Mouse (Mus musculus) spleen, adult 2 months (tissue): ENCODE data around the gene Tmem234. TPM values are rescaled to one million over a fixed set of nuclear protein-coding genes. Genes with fewer than 3 reads are reported as not detected.

Experiments
- DNase-seq, 2 experiments: peaks; one replicate each; pipeline versions ENCODE4 v3.0.0 to v3.0.0-alpha.2; 2012 to 2021; ENCODE audit warnings: low spot score in 2 of 2, low read depth in 1 of 2
- H3K27ac ChIP-seq: fragments of 200-500 bp; 2 replicates; pipeline ENCODE4 v1.5.1; 2012; ENCODE audit warnings: low read length, inconsistent platforms; ENCODE audit not compliant: insufficient read depth
- H3K27me3 ChIP-seq: fragments of 200-500 bp; 2 replicates; pipeline ENCODE4 v1.6.1; 2012; ENCODE audit warnings: mild to moderate bottlenecking, moderate library complexity, low read length, inconsistent platforms; ENCODE audit not compliant: control insufficient read depth, insufficient read depth
- H3K36me3 ChIP-seq: fragments of 200-500 bp; 2 replicates; pipeline ENCODE4 v1.6.1; 2012; ENCODE audit warnings: mild to moderate bottlenecking, low read length, inconsistent platforms; ENCODE audit not compliant: control insufficient read depth, insufficient read depth
- H3K4me1 ChIP-seq: fragments of 200-500 bp; 2 replicates; pipeline ENCODE4 v1.6.1; 2011; ENCODE audit warnings: inconsistent platforms; ENCODE audit not compliant: control insufficient read depth, insufficient read depth, insufficient read length
- H3K4me3 ChIP-seq: fragments of 200-500 bp; 2 replicates; pipeline ENCODE4 v1.5.1; 2011; ENCODE audit warnings: mild to moderate bottlenecking, inconsistent platforms; ENCODE audit not compliant: insufficient read depth, insufficient read length; ENCODE audit errors: extremely low read depth
- CTCF ChIP-seq: fragments of 200-500 bp; IDR thresholded peaks from 2 replicates; pipeline ENCODE4 v1.5.1; 2011; ENCODE audit warnings: mild to moderate bottlenecking, inconsistent platforms; ENCODE audit not compliant: insufficient read depth, insufficient read length, insufficient replicate concordance; ENCODE audit errors: extremely low read depth
- POLR2A ChIP-seq: fragments of 200-500 bp; IDR thresholded peaks from 2 replicates; pipeline ENCODE4 v1.6.1; 2011; ENCODE audit warnings: low read depth, low read length, inconsistent platforms
- WGBS: fragments of 180-500 bp; shearing (Covaris S2); methylation state at CpG from one replicate; pipeline ENCODE4 v1.1.7; 2018; 5-methylcytosine and 5-hydroxymethylcytosine counted together
- polyA plus RNA-seq: library from polyadenylated mRNA; depleted of rRNA; stranded (reverse); fragments of >200 nt; gene quantifications from 2 replicates; pipeline ENCODE4 v1.2.3, GENCODE M21; 2012

Gene Tmem234
- polyA plus RNA-seq, 1 experiment, result 119 TPM

- 77% methylated on average over 1 of the region's 1 CpGs for WGBS
- Histone ChIP-seq H3K4me1 (no peaks in the 10 kb centered on the region; the same call in 1 of the 2 replicates), H3K36me3 (peaks cover 7% of the 10 kb centered on the region), H3K27me3 (no peaks in the 10 kb centered on the region), H3K27ac (no peak overlapping the region), H3K4me3 (no peak overlapping the region)
- no peak for DNase-seq
- TF ChIP-seq CTCF (no peak), POLR2A (no peak)
Observed at GRCm38 (mm10) chr4:129586943-129587342, 13.5 kb upstream of the Tmem234 start.

- Histone ChIP-seq H3K4me1 (no peaks in the 10 kb centered on the region; the same call in 1 of the 2 replicates), H3K27ac (no peak overlapping the region), H3K36me3 (peaks cover 21% of the 10 kb centered on the region), H3K4me3 (no peak overlapping the region), H3K27me3 (no peaks in the 10 kb centered on the region)
- WGBS, result 64% methylated on average over 4 of the region's 4 CpGs
- no peak for TF ChIP-seq POLR2A
- TF ChIP-seq CTCF, result no peak
- DNase-seq, result no peak
Observed at GRCm38 (mm10) chr4:129588865-129589264, 11.6 kb upstream of the Tmem234 start.

GRCm38 (mm10) chr4:129608426-129609025 lies 8.1 kb downstream of the Tmem234 start:
- DNase-seq, result peak; percentile 66 to 78
- H3K4me3 ChIP-seq, result no peak overlapping the region
- no peaks in the 10 kb centered on the region for H3K27me3 ChIP-seq
- H3K27ac ChIP-seq, result no peak overlapping the region
- H3K36me3 ChIP-seq, result peaks cover 16% of the 10 kb centered on the region
- H3K4me1 ChIP-seq, result peaks cover 12% of the 10 kb centered on the region; the same call in 1 of the 2 replicates
- TF ChIP-seq POLR2A, result no peak
- peak; percentile 91 for TF ChIP-seq CTCF
- WGBS, result 42% methylated on average over 7 of the region's 7 CpGs

GRCm38 (mm10) chr4:129609139-129609631 lies 8.7 kb downstream of the Tmem234 start:
- WGBS, result 74% methylated on average over 12 of the region's 12 CpGs
- DNase-seq, result no peak

GRCm38 (mm10) chr4:129610026-129610425 lies 9.6 kb downstream of the Tmem234 start:
- peaks cover 12% of the 10 kb centered on the region; the same call in 1 of the 2 replicates for H3K4me1 ChIP-seq
- no peaks in the 10 kb centered on the region for H3K27me3 ChIP-seq
- DNase-seq, result no peak
- 65% methylated on average over 4 of the region's 4 CpGs for whole genome bisulfite sequencing
- H3K4me3 ChIP-seq, result no peak overlapping the region
- H3K27ac ChIP-seq, result peak overlapping the region; percentile 53
- peaks cover 13% of the 10 kb centered on the region for H3K36me3 ChIP-seq
- TF ChIP-seq CTCF, result no peak
- TF ChIP-seq POLR2A, result no peak

More at GRCm38 (mm10) chr4:129609139-129609631, 8.7 kb downstream of the Tmem234 start:
- Histone ChIP-seq H3K27me3 (no peaks in the 10 kb centered on the region), H3K4me1 (peaks cover 12% of the 10 kb centered on the region; the same call in 1 of the 2 replicates), H3K4me3 (no peak overlapping the region), H3K27ac (peak overlapping the region; percentile 15; the same call in 1 of the 2 replicates), H3K36me3 (peaks cover 13% of the 10 kb centered on the region)
- no peak for TF ChIP-seq CTCF
- no peak for TF ChIP-seq POLR2A

- TF ChIP-seq CTCF, result no peak
- TF ChIP-seq POLR2A, result no peak
- DNase-seq, result no peak
- Histone ChIP-seq H3K4me3 (no peak overlapping the region), H3K4me1 (peaks cover 12% of the 10 kb centered on the region; the same call in 1 of the 2 replicates), H3K27me3 (no peaks in the 10 kb centered on the region), H3K36me3 (peaks cover 12% of the 10 kb centered on the region), H3K27ac (peak overlapping the region; percentile 53)
- WGBS, result 86% methylated on average over 4 of the region's 4 CpGs
Observed at GRCm38 (mm10) chr4:129610472-129610871, 10.0 kb downstream of the Tmem234 start.

GRCm38 (mm10) chr4:129614093-129614492 lies 13.6 kb downstream of the Tmem234 start, which contains the start of gene Dcdc2b:
Gene Dcdc2b (minus strand): TSS chr4:129614257.
- Histone ChIP-seq H3K27me3 (no peaks in the 10 kb centered on the region), H3K27ac (no peak within 1 kb of the TSS)
- WGBS, result 92% methylated on average over 6 of the region's 6 CpGs

More at GRCm38 (mm10) chr4:129614093-129614492, 13.6 kb downstream of the Tmem234 start, which contains the start of gene Dcdc2b:
- Histone ChIP-seq H3K4me3 (no peak within 1 kb of the TSS), H3K4me1 (peaks cover 15% of the 10 kb centered on the region; the same call in 1 of the 2 replicates), H3K36me3 (no peaks in the 10 kb centered on the region)
- DNase-seq, result no peak
- TF ChIP-seq CTCF, result no peak
- no peak for TF ChIP-seq POLR2A
